Mouse (Mus musculus) heart, adult 11 months (tissue): ENCODE data around the gene Gm38100.
A peak's percentile ranks its signal among the peaks of the same experiment; 100 is the strongest.

Source experiments
- DNase-seq: peaks from one replicate; pipeline ENCODE4 v3.0.0; 2022

Gm38100 gene

GRCm38 (mm10) chr1:175920029-175920428 lies at the start of gene Gm38100:
Gene Gm38100 (plus strand): TSS chr1:175920329.
- no peak for DNase-seq

DNA sequence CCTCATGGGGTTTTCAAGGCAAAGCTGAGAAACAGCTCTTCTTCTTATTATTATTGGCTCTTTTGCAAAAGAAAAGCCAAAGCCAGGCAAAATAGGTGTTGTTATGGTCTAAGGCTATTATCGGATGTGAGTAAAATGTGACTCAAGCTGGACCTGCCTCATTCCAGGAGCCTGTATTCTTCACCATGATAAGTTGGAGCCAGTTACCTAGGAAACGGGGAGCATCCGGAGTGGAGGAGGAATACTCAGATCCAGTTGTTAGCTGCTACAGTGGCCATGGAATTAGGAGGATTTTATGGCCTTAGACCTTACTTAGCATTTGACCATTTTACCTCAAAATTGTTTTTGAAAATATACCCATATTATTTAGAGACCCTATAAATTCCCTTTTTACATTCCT lies 49.4 kb upstream of the Gm38100 start:
- no peak for DNase-seq

DNA sequence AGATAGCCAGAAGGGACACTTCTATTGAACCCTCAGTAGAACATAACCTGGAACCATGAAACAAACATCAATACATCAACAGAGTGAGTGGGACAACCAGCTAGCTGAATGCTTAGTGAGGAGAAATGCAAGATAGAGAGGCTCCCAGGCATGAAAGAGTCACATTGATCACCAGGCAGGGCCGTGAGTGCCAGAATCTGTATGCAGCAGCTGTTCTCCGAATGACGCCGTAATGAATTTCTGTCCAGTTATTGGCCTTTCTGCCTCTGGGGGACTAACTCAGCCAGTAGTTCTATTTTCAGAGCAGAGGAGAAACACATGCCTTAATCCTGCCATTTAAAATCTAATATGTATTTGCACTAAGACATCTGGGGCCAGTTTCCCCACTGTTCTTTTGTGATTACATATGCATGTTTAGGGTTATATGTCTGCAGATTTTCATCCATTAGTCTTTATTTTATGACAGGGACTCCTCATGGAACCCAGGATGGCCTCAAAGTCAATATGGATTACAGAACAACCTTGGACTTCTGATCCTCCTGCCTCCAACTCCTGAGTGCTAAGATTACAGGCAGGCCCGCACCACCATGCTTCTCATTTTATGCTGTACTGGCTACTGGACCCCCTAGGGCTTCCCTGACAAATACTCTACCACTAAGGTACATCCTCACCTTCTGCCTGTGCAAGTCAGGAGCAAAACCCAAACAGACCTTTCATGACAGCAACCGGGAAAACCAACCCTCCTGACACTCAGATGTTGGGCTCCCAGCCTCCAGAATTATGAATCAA lies 47.9 kb upstream of the Gm38100 start:
- DNase-seq = peak; percentile 95

- DNase-seq = peak; percentile 99
Measured at GRCm38 (mm10) chr1:175880453-175881296, 39.5 kb upstream of the Gm38100 start, which contains the start of gene Exo1. Gene Exo1 (plus strand): TSS chr1:175880581.

DNA sequence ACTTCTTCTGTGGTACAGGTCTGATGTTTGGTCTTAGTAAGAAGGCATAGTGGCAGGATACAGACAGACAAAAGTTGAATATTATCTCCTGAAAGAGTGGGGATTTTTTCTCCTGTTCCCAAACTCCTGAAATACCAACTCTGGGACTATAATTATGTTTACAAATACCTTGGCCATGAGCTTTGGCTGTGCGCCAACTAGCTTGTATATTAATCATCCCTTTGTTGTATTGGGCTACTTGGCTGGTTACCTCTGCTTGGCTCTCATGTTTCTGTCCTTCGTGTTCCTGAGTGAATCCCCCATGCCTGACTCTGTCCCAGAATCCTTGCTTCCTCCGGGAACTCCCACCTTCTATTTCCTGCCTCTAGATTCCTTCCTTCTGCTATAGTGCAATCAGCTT lies 36.7 kb upstream of the Gm38100 start:
- no peak for DNase-seq

- DNase-seq = peak; percentile 55
Measured at GRCm38 (mm10) chr1:175893263-175893662, 26.9 kb upstream of the Gm38100 start.

- DNase-seq = peak; percentile 57
Measured at GRCm38 (mm10) chr1:175893726-175894125, 26.4 kb upstream of the Gm38100 start.

- peak; percentile 31 for DNase-seq
Measured at GRCm38 (mm10) chr1:175911207-175911606, 8.9 kb upstream of the Gm38100 start.

- DNase-seq = peak; percentile 76
Measured at GRCm38 (mm10) chr1:175912038-175912437, 8.1 kb upstream of the Gm38100 start.

DNA sequence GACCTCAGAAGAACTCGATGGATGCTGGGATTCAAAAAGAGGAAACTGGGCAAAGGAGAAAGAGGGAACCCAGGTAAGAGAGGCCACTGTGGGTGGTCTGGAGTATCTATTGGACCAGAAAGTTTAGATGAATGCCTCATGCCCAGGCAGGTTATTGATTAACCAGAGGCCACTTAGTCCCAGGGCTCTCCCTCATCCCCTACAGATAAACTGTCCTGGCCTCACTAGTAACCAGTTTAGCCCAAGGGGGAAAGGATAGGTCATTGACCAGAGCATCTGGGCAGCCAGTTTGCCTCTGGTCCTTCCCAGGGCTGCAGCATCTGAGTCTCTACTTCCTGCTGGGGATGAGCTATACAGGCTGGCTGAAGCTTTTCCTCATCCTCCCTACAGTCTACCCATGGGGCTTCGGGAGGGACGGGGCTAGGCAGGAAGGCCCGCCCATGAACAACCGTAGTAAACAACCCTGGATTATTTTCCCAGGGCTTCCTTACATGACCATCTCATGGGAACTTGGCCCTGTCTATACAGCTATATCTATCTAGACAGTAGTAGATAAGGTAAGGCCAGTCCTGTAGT lies 6.3 kb upstream of the Gm38100 start:
- DNase-seq = peak; percentile 90

DNA sequence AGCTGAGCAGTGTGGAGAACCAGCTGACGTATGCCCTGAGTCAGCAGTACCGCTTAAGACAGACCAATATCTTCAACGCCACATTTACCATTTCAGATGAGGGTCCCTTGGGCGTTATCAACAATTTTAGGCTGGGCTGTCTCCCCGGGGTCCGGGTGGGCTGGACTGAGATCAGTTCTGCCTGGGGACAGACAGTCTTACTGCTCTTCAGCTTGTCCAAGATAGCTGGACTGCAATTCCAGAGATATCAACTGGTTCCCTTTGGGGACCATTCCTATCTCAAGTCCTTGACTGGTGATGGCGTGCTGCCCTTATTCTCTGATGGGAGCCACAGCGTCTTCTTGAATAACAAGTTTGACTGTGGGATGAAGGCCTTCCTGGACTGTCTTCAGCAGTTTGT lies 962 bp downstream of the Gm38100 start:
- peak; percentile 96 for DNase-seq

DNA sequence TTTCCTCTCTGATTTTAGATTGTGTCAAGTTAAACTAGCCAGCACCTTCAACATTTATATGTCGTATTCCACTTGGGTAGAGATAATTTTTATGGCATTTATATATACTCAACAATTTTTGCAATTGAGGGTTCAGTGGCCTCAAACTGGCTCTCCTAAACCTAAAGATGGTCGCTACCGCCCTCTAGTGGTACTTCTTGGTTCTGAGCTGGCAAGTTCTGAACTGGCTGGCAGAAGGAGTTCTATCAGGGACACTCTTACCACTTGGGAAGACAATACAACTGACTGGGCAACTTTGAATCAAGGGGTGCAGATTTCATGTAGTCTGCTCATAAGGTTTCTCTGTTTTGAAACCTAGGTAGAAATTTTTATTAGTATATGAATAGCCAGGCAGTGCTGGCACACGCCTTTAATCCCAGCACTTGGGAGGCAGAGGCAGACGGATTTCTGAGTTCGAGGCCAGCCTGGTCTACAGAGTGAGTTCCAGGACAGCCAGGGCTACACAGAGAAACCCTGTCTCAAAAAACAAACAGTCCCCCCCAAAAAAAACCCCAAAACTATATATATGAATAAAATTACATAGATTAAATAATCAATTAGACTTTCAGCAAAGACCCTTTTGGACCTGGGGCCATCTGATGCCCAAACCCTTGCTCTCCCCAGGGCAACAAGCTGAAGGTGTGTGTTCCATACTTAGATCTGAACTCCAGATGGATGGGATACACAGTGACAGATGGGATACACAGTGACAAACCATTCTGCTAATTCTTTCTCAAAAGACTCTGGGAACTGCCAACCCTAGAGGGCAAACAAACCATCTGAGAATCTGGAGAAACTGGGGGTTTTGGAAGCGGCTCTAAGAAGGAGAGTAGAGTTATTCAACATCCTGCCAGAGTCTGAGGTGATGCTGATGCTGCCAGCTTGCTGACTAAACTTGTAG lies 4.0 kb downstream of the Gm38100 start:
- DNase-seq = no peak

GRCm38 (mm10) chr1:175931391-175931790 lies 11.3 kb downstream of the Gm38100 start:
- DNase-seq = peak; percentile 92

DNA sequence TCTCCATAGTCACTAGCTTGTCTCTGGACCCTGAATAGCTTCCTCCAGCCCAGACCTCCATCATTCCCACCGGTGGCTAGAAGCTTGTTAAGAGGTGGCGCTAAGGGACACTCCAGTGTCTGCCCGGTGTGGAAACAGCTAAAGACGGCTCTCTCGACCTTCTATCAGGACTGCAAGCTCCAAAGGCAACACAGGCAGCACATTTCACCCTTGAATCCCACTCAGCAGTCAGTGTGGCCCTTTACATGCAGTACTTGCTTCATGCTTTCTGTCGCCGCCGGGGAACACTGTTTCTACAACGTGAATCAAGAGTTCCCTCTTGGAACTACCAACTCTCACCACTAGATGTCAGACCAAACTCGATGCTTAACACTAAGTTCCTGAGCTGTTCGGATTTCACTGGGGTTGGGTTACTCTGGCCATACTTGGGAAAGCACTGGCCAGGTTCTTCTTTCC lies 16.2 kb downstream of the Gm38100 start:
- peak; percentile 71 for DNase-seq

- peak; percentile 69 for DNase-seq
Measured at GRCm38 (mm10) chr1:175938731-175939130, 18.6 kb downstream of the Gm38100 start.

DNA sequence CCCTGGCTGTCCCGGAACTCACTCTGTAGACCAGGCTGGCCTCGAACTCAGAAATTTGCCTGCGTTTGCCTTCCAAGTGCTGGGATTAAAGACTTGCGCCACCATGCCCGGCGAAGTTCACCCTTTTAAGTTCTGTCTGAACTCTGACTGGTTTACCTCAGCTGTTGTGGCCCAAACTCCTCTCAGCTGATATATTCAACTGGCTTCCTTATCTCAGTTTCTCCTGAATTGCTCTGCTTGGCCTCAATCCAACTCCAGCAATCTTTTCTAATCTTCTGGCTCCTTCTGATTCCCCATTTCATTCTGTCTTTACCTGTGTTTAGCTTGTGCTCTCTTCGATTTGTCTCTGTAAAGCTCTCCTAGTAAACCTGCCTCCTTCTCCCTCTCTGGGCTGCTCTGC lies 23.0 kb downstream of the Gm38100 start:
- DNase-seq = peak; percentile 46

- no peak for DNase-seq
Measured at GRCm38 (mm10) chr1:175946718-175947315, 26.7 kb downstream of the Gm38100 start.

- DNase-seq = peak; percentile 55
Measured at GRCm38 (mm10) chr1:175950421-175950820, 30.3 kb downstream of the Gm38100 start.

- DNase-seq = peak; percentile 14
Measured at GRCm38 (mm10) chr1:175950851-175951250, 30.7 kb downstream of the Gm38100 start.

- DNase-seq = no peak
Measured at GRCm38 (mm10) chr1:175961786-175962185, 41.7 kb downstream of the Gm38100 start.

- DNase-seq = no peak
Measured at GRCm38 (mm10) chr1:175967004-175967745, 47.0 kb downstream of the Gm38100 start.
